Mouse (Mus musculus): Measurements from ENCODE around the gene Kcnk6. TPM values are rescaled to one million over a fixed set of nuclear protein-coding genes. Genes with fewer than 3 reads are reported as not detected.

Kcnk6 gene
- polyA plus RNA-seq, 1 experiment from 2014 or later: 1.4 TPM

DNA sequence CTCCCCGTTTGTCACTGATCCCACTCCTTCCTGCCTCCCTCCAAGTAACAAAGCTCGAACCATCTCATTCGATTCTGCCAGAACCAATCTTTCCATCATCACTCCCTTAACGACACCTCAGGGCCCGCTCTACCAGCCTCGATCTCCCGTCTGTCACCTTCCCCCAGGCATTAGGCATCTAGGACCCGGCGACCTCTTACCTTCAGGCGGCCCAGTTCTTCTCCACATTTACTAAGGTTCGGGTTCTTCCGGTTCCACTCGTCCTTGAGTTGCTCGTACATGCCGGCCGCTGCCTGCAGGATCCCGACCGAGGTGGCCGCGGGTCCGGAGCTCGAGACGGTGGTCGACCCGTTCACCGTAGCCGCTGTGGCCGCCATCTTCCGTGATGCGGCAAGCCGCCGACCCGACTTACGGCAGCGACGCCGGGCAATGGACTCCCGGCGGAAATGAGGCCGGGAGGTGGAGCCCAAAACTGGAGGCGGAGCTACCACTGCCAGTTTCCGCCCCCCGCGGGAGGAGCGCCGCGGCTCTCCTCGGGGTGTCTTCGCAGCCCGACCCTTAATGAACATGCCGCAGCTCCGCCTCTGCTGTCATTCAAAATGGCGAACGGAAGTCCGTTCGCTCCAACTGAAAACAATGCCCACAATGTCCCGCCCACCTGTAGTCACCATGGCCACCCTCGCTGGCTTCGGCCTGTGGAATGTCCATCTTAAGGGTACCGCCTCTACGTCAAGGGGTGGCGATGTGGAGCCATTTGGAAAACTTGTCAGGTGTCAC, 52.0 kb downstream of the Kcnk6 start, which contains the start of gene Psmd8:
Gene Psmd8, minus strand, starts transcription at position 625 of the 777 bp plus-strand sequence.
- Histone ChIP-seq H3K27me3 (replicated peaks) (0 out of 2 replicates have a peak, but pooled peaks cover 3% of the 10 kb centered on the region), H3K9ac (peak within 1 kb of the TSS; percentile 88), H3K27ac (peak within 1 kb of the TSS; percentile 79), H3K4me3 (peak within 1 kb of the TSS; percentile 78), H3K4me1 (peaks cover 21% of the 10 kb centered on the region), H3K4me2 (peak within 1 kb of the TSS; percentile 71), H3K9me3 (no peaks in the 10 kb centered on the region), H3K36me3 (replicated peaks) (peaks cover 12% of the 10 kb centered on the region)
- peak; percentile 94 for ATAC-seq (replicated peaks)
- WGBS: under 1% methylated on average over 62 of the region's 62 CpGs

DNA sequence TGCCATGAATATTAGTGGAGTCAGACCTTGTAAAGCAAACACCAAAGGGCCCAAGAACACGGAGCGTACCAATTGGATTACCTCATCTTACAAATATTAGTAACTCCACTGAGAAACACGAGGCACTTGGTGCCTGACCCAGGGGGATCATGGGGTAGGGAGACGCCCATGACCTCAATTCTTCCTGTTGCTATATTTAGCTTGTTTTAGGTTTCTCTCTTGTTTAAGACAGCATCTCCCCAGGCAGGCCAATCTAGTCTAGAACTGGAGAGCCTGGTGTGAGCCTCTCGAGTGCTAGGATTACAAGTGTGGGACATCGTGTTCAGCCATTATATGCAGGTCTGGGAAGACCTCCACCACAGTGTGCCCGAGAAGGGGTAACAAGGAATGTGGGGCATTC, 53.0 kb downstream of the Kcnk6 start:
- peaks cover 21% of the 10 kb centered on the region for H3K4me1 ChIP-seq
- H3K36me3 ChIP-seq (replicated peaks): peaks cover 19% of the 10 kb centered on the region
- H3K4me2 ChIP-seq: peak overlapping the region; percentile 71
- peak overlapping the region; percentile 88; the same call in 1 of the 2 replicates for H3K9ac ChIP-seq
- whole genome bisulfite sequencing: 58% methylated on average over 7 of the region's 7 CpGs
- H3K27ac ChIP-seq: no peak overlapping the region
- H3K27me3 ChIP-seq (replicated peaks): peaks cover 10% of the 10 kb centered on the region; the same call in 1 of the 2 replicates
- no peak for ATAC-seq (replicated peaks)
- H3K4me3 ChIP-seq: peak overlapping the region; percentile 78
- H3K9me3 ChIP-seq: no peaks in the 10 kb centered on the region

DNA sequence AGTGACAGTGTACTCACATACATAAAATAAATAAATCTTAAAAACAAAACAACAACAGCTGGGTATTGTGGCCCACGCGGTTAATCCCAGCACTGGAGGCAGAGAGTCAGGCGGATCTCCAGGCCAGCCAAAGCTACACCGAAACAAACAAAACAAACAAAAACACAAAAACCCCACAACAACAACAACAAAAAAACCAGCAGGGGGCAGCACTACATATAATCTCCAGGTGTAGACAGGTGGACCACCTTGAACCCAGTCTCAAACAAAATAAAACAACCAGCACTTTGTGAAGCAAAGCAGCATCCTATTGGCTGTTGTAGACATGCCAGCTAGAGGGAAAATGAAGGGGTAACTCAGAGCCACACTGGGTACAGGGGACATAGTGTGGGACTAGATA, 54.2 kb downstream of the Kcnk6 start:
- Histone ChIP-seq H3K27ac (no peak overlapping the region), H3K4me3 (no peak overlapping the region), H3K27me3 (replicated peaks) (peaks cover 22% of the 10 kb centered on the region), H3K36me3 (replicated peaks) (peaks cover 25% of the 10 kb centered on the region), H3K9me3 (no peaks in the 10 kb centered on the region), H3K4me1 (peaks cover 21% of the 10 kb centered on the region), H3K9ac (no peak overlapping the region), H3K4me2 (no peak overlapping the region)
- no peak for ATAC-seq (replicated peaks)
- WGBS: 85% methylated on average over 4 of the region's 4 CpGs

DNA sequence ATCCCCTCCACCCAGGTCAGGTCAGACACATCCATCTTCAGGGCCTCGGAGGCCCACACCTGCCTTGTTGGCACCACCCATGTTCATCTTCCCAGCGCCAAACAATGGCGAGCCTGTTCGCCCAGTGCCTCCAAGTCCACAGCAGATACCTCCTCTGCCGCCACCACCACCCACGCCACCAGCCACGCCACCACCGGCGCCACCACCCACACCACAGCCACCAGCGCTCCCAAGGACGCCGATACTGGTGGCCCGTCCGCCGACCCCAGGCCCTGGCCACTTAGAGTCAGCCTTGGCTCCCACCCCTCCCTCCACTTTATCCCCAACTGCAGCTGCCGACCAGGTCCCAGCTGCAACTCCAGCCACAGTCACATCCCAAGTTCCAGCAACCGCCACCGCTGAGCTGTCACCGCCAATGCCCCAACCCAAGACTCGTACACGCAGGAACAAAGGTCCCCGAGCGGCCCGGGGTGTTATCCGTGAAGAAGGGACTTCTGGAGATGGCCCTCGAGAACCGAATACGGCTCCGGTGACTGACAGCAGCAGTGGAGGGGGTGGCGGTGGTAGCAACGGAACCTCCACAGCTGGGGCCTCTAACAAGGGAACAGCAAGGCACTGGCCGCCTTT, 59.8 kb downstream of the Kcnk6 start:
- 35% methylated on average over 32 of the region's 32 CpGs for WGBS

More for the DNA sequence above, 59.8 kb downstream of the Kcnk6 start:
- peaks cover 25% of the 10 kb centered on the region for H3K36me3 ChIP-seq (replicated peaks)
- peaks cover 49% of the 10 kb centered on the region for H3K27me3 ChIP-seq (replicated peaks)
- no peak overlapping the region for H3K9ac ChIP-seq
- H3K4me3 ChIP-seq: no peak overlapping the region
- H3K4me2 ChIP-seq: no peak overlapping the region
- no peak overlapping the region for H3K27ac ChIP-seq
- H3K4me1 ChIP-seq: peaks cover 37% of the 10 kb centered on the region
- H3K9me3 ChIP-seq: no peaks in the 10 kb centered on the region
- no peak for ATAC-seq (replicated peaks)

Other genes starting within 250 kb of the Kcnk6 start
- gene Ryr1, start 107.3 kb downstream of the Kcnk6 start, polyA plus RNA-seq (2015; fragmentation: Nextera tagmentation; extraction: Ambion mirVana): 11.8 and 12.4 TPM in 2 replicates
- 0.90 and 0.95 TPM in 2 replicates for gene Rasgrp4, start 97.7 kb downstream of the Kcnk6 start, polyA plus RNA-seq (2015; fragmentation: Nextera tagmentation; extraction: Ambion mirVana)
- 21.8 and 27.9 TPM in 2 replicates for gene Fam98c, start 76.3 kb downstream of the Kcnk6 start, polyA plus RNA-seq (2015; fragmentation: Nextera tagmentation; extraction: Ambion mirVana)
- gene Ggn, start 62.3 kb downstream of the Kcnk6 start, polyA plus RNA-seq (2015; fragmentation: Nextera tagmentation; extraction: Ambion mirVana): 0.37 and 1.1 TPM in 2 replicates
- gene Spred3, start 62.1 kb downstream of the Kcnk6 start, polyA plus RNA-seq (2015; fragmentation: Nextera tagmentation; extraction: Ambion mirVana): 11.3 and 11.5 TPM in 2 replicates
- 282 and 290 TPM in 2 replicates for gene Psmd8, start 51.8 kb downstream of the Kcnk6 start, polyA plus RNA-seq (2015; fragmentation: Nextera tagmentation; extraction: Ambion mirVana)
- 4.2 and 5.3 TPM in 2 replicates for gene Catsperg1, start 18.5 kb downstream of the Kcnk6 start, polyA plus RNA-seq (2015; fragmentation: Nextera tagmentation; extraction: Ambion mirVana)
- 91.2 and 95.1 TPM in 2 replicates for gene Yif1b, start 5.8 kb upstream of the Kcnk6 start, polyA plus RNA-seq (2015; fragmentation: Nextera tagmentation; extraction: Ambion mirVana)
- 1.1 and 1.5 TPM in 2 replicates for gene 2200002D01Rik, start 16.0 kb upstream of the Kcnk6 start, polyA plus RNA-seq (2015; fragmentation: Nextera tagmentation; extraction: Ambion mirVana)
- gene Spint2, start 49.4 kb upstream of the Kcnk6 start, polyA plus RNA-seq (2015; fragmentation: Nextera tagmentation; extraction: Ambion mirVana): 72.4 and 77.3 TPM in 2 replicates
- 3.3 and 4.3 TPM in 2 replicates for gene Ppp1r14a, start 56.8 kb upstream of the Kcnk6 start, polyA plus RNA-seq (2015; fragmentation: Nextera tagmentation; extraction: Ambion mirVana)
- gene Dpf1, start 71.4 kb upstream of the Kcnk6 start, polyA plus RNA-seq (2015; fragmentation: Nextera tagmentation; extraction: Ambion mirVana): 256 and 261 TPM in 2 replicates